Mouse (Mus musculus) forelimb bud, embryonic 11.5 days (tissue): ENCODE results near the gene Tmem63b.

Experiments used
- DNase-seq: peaks from one replicate; pipeline ENCODE4 v3.0.0-alpha.2; 2012; ENCODE audit warnings: low read depth, low spot score

Gene Tmem63b

GRCm38 (mm10) chr17:45678106-45678505 is 8.6 kb downstream of the Tmem63b start:
- DNase-seq = peak; percentile 79

DNA sequence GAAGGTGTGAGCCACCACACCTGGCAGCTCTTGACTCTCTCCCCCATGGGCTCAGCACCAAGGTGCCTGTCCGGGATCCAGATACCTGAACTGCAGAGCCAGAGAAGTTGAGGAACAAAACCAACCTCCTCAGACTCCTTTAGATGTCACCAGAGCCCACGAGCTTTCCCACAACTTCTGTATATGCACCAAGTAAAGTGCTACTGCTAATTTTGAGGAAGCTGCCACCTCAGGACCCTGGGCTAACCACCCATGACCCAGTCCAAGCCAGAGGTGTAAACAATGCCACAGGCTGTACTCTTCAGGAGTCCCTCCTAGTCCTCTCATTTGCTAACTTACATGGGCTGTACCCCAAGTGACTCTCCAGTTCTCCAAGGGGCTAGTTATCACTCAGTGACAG is 14.1 kb downstream of the Tmem63b start:
- no peak for DNase-seq

GRCm38 (mm10) chr17:45671821-45672220 is 14.9 kb downstream of the Tmem63b start:
- no peak for DNase-seq

- DNase-seq = no peak
Observed at GRCm38 (mm10) chr17:45667986-45668385, 18.7 kb downstream of the Tmem63b start.

- no peak for DNase-seq
Observed at GRCm38 (mm10) chr17:45667481-45667880, 19.2 kb downstream of the Tmem63b start.

- DNase-seq = no peak
Observed at GRCm38 (mm10) chr17:45666091-45666490, 20.6 kb downstream of the Tmem63b start.

GRCm38 (mm10) chr17:45664608-45665007 is 22.1 kb downstream of the Tmem63b start:
- no peak for DNase-seq

GRCm38 (mm10) chr17:45663106-45663919 is 23.4 kb downstream of the Tmem63b start:
- peak; percentile 77 for DNase-seq

DNA sequence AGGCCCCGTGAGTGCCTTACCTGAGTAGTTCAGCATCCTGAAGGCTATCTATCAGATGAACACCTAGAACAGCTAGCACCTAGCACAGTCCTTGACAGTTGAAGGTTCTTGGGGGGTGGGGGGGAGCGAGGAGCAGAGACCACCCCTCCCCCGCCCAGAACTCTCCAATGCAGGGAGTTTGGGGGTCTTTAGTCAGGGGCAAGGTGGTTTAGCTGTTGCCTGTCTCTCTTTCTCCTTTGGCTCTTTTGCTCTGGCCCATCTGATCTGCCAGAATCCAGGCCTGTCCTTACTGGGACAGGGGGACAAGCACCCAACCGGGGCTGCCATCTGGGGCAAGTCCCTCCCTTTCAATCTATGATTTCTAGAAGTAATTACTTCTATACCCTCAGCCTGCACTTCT is 27.5 kb downstream of the Tmem63b start, which contains the start of gene Capn11:
Gene Capn11 (minus strand): TSS at position 101 of the 400 bp plus-strand sequence.
- DNase-seq = no peak

DNA sequence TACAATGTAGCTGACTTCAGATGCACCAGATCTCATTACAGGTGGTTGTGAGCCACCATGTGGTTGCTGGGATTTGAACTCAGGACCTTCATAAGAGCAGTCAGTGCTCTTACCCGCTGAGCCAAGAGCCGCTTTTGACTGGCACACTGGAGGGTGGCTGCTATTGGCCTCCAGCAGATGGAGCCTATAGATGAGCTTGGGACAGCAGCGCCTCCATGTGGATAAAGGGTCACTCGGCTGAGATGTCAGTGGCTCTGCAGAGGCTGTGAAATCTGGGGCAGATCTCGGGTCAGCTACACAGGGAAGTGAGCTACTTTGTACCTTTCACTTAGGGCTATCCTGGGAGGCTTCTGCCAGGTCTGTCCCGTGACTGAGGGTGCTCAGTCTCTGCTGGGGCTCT is 30.9 kb downstream of the Tmem63b start:
- DNase-seq = no peak

- DNase-seq = no peak
Observed at GRCm38 (mm10) chr17:45653233-45653632, 33.5 kb downstream of the Tmem63b start.

DNA sequence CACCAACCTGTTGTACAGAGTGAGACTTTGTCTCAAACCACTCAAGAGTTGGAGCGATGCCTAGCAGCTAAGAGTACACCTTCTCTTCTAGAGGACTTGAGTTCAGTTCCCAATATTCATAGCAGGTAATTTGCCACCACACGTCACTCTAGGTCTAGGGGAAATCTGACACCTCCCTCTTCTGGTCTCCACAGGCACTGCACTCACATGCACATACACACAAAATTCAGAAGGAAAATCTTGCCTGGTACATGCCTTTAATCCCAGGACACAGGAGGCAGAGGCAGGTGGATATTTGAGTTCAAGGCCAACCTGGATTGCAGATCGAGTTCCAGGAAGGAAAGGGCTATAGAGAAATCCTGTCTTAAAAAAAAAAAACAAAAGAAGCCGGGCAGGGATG is 42.5 kb downstream of the Tmem63b start:
- DNase-seq = no peak

DNA sequence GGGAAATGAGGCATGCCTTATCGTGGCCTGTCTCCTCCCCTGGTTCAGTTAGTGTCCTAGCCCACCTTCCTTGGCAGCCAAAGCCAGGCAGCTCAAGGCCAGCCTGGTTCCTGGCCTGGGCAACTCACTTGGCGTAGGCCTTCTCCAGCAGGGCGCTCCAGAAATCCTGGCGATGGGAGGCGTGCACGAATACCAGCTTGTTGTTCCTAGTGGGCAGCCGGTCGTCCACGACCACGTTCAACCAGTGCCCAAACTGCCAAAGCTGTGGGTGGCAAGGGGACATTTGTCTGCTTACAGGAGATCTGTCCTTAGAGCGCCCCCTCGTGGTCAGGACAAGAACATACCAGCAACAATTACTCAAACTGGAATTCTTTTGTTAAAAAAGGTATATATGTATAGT is 44.0 kb downstream of the Tmem63b start:
- peak; percentile 69 for DNase-seq

- DNase-seq = no peak
Observed at GRCm38 (mm10) chr17:45641981-45642380, 44.7 kb downstream of the Tmem63b start.

- no peak for DNase-seq
Observed at GRCm38 (mm10) chr17:45638596-45639295, 48.0 kb downstream of the Tmem63b start.

GRCm38 (mm10) chr17:45634033-45634432 is 52.7 kb downstream of the Tmem63b start:
- DNase-seq = no peak

DNA sequence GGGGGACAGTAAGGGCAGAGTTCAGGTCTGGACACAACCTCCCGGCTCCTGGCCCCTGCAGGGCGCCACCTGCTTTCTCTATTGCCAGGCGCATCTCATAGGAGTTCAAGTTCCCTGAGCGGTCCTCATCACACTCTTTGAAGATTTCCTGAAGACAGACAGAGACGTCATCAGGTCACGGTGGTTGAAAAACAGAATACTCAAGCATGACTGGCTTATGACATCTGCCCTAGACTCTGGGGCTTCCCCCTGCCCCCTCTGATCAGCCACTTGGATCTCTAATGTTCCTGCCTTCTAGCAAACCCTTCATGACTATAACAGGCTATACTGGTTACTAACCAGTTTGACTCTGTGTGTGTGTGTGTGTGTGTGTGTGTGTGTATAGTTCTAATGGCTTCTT is 54.8 kb downstream of the Tmem63b start:
- DNase-seq = no peak

DNA sequence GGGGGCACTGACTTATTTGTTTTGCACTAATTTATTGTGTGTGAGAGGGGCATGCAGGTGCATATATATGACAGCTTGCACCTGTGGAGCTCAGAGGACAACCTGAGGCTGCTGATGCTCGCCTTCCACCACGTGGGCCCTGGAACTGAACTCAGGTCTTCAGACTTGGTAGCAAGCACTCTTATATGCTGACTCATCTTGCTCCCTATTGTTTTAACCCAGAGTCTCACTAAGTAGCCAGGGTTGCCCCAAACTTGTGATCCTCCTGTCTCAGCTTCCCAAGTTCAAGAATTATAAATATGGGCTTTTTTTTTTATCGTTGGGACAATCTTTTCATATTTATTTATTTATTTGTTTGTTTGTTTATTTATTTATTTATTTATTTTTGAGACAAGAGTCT is 55.7 kb downstream of the Tmem63b start:
- DNase-seq = no peak

DNA sequence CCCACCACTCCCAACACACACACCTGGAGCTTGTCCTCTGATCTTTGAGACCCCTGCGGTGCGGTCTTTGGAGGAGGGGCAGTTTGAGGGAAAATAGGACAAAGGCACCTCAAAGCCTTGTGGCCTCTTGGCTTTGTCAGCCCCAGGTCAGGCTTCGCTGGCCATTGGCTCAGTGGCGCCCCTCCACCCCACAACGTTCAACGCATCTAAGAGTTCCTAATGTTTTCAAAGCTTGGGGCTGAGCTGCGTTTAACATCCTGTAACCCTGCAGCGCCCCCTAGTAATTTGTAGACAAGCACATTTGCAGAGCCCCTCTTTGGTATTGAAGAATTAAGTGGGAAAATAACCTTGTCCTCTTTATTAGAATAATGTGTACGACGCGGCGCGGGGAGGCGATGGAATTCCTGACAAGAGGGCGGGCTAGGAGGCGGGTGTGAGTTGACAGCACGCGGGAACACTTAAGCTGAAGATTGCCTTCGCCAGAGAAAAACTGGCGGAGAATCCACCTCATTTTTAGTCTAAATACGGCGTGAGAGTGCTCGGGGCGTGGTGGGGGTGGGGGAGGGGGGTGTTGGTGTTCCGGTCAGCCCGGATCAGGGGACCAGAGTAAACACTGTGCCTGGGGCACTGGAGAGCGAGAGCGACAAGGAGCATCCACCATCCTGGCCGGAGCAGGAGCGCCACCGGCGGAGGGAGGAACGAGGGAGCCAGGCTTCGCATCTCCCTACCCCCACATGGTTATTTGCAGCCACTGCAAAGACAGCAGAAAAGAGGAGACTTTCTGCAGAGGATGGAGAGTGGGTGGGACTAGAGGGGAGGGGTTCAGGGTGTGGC is 56.6 kb downstream of the Tmem63b start:
- DNase-seq = peak; percentile 62

DNA sequence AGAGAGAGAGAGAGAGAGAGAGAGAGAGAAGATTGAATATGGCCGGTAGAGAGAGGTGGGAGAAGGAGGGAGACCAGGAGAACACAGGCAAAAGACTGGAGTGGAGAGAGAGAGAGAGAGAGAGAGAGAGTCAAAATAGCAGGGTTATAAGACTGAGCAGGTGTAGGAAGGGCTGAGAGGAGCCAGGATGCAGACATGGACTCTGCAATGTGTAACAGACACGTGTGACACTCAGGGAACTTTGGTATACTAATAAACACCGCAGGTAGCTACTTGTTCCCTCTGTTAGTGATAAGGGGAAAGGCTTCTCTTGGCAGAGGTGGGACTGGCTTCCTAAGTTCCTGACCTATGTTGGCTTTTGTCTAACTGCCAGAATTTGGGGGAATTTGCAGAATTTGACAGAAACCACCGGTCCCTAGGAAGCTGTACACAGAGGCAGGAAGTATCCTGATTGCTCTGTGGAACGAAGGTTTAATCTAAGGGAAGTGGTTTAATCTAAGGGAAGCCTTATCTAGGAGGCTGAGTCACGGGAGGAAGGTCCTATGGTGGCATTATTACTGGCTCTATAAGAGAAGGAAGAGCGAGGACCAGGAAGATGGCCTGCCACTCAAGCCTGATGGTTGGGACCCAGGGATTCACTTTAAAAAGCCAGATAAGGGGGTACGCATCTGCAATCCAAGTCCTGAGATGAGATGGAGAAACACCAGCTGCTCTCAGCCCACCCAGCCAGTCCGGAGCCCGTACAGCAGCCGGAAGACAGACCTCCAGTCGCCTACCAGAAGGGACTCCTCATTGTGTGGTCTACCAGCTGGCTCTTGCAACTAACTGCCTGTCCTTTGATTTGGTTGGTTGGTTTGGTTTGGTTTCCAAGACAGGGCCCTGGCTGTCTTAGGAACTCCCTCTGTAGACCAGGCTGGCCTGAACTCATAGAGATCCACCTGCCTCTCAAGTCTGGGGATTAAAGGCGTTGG is 57.5 kb downstream of the Tmem63b start:
- DNase-seq = no peak

- DNase-seq = no peak
Observed at GRCm38 (mm10) chr17:45628160-45628559, 58.5 kb downstream of the Tmem63b start.
